Mouse (Mus musculus) testis, adult 2 months (tissue): ENCODE measurements around the gene Cox7a2. TPM values are rescaled to one million over a fixed set of nuclear protein-coding genes. Genes with fewer than 3 reads are reported as not detected.

Source experiments
- H3K27ac ChIP-seq: fragments of 200-500 bp; 2 replicates; pipeline ENCODE4 v1.5.1; 2012; ENCODE audit warnings: low read depth, low read length; ENCODE audit not compliant: control insufficient read depth, insufficient read depth
- H3K27me3 ChIP-seq: fragments of 200-500 bp; 2 replicates; pipeline ENCODE4 v1.6.1; 2012; ENCODE audit warnings: mild to moderate bottlenecking, low read length, moderate library complexity; ENCODE audit not compliant: control insufficient read depth, insufficient read depth
- H3K36me3 ChIP-seq: fragments of 200-500 bp; 2 replicates; pipeline ENCODE4 v1.6.1; 2012; ENCODE audit warnings: mild to moderate bottlenecking, low read length; ENCODE audit not compliant: control insufficient read depth, insufficient read depth
- H3K4me1 ChIP-seq: fragments of 200-500 bp; 2 replicates; pipeline ENCODE4 v1.6.1; 2012; ENCODE audit warnings: low read length; ENCODE audit not compliant: control insufficient read depth, insufficient read depth
- H3K4me3 ChIP-seq: fragments of 200-500 bp; 2 replicates; pipeline ENCODE4 v1.5.1; 2012; ENCODE audit warnings: low read depth, mild to moderate bottlenecking, low read length, moderate library complexity, mixed read lengths; ENCODE audit not compliant: control insufficient read depth
- CTCF ChIP-seq: fragments of 200-500 bp; IDR thresholded peaks from 2 replicates; pipeline ENCODE4 v1.5.1; 2012; ENCODE audit warnings: low read depth, mild to moderate bottlenecking, inconsistent platforms, low read length, moderate library complexity; ENCODE audit not compliant: control insufficient read depth, insufficient read depth, insufficient replicate concordance
- POLR2A ChIP-seq: fragments of 200-500 bp; IDR thresholded peaks from 2 replicates; pipeline ENCODE4 v1.6.1; 2012; ENCODE audit warnings: low read depth, mild to moderate bottlenecking, inconsistent platforms, low read length, moderate library complexity; ENCODE audit not compliant: control insufficient read depth
- polyA plus RNA-seq: library from polyadenylated mRNA; depleted of rRNA; stranded (reverse); fragments of >200 nt; gene quantifications from 2 replicates; pipeline ENCODE4 v1.2.3, GENCODE M21; 2012; rRNA removed

The Cox7a2 gene
- polyA plus RNA-seq, 1 experiment, result 612 TPM

GRCm38 (mm10) chr9:79716909-79717835 lies 42.5 kb downstream of the Cox7a2 start:
- Histone ChIP-seq H3K4me3 (no peak overlapping the region), H3K27me3 (peaks cover 7% of the 10 kb centered on the region; the same call in 1 of the 2 replicates), H3K4me1 (peaks cover 20% of the 10 kb centered on the region), H3K27ac (no peak overlapping the region), H3K36me3 (no peaks in the 10 kb centered on the region)
- TF ChIP-seq CTCF, result no peak
- no peak for TF ChIP-seq POLR2A

DNA sequence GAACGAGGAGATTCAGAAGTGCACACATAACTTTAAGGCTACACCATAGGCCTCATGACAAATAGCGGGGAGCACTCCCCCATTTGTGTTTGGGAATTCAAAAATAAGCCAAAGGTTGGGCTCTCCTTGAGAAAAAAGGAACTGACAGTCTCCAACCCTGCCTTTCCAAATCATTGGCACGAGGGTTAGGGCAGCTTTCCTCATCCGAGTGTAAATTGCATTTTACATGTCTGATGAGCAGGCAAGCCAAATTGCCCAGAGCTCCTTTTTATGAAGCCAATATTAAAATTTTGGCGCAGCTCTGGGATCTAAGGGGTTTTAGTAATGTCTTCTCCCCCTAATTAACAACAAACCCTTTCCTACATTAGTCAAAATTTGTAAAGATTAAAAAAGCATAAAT lies 43.2 kb downstream of the Cox7a2 start:
- peaks cover 7% of the 10 kb centered on the region; the same call in 1 of the 2 replicates for H3K27me3 ChIP-seq
- H3K4me1 ChIP-seq, result peaks cover 20% of the 10 kb centered on the region
- H3K36me3 ChIP-seq, result no peaks in the 10 kb centered on the region
- TF ChIP-seq CTCF (no peak), POLR2A (no peak)
- H3K4me3 ChIP-seq, result no peak overlapping the region
- H3K27ac ChIP-seq, result no peak overlapping the region

- H3K4me1 ChIP-seq, result peaks cover 20% of the 10 kb centered on the region
- H3K27ac ChIP-seq, result no peak overlapping the region
- H3K36me3 ChIP-seq, result no peaks in the 10 kb centered on the region
- TF ChIP-seq POLR2A, result no peak
- H3K27me3 ChIP-seq, result peaks cover 7% of the 10 kb centered on the region; the same call in 1 of the 2 replicates
- no peak overlapping the region; the same call in 1 of the 2 replicates for H3K4me3 ChIP-seq
These were observed 45.1 kb downstream of the Cox7a2 start for GRCm38 (mm10) chr9:79714471-79715045.

Other genes with a start within 250 kb of the Cox7a2 start
- 4.7 and 5.0 TPM in 2 replicates for gene Col12a1, start 41.0 kb downstream of the Cox7a2 start, polyA plus RNA-seq
- gene Tmem30a, start 33.6 kb upstream of the Cox7a2 start, polyA plus RNA-seq, result 54.2 and 59.8 TPM in 2 replicates